Mouse (Mus musculus): Measurements from ENCODE around the gene Tnfrsf21.

DNA sequence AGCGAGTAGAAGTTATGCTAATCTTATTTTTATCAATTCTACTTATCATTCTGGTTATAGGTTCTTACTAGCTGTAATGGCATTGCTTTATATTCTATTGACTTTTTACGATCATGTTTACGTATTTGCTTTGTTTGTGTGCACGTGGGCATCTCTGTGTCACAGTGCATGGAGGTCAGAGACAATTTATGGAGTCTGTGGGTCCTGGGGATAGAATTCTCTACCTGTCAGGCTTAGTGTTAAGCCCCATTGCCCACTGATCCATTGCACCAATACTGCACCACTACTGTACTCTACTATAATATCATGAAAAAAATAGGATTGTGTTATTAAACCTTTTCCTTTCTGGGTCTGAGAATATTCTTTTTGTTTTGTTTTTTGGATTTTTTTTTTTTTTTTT is 10.4 kb downstream of the Tnfrsf21 start:
- TF ChIP-seq EP300 (IDR thresholded peaks at IDR 0.05; ENCODE audit: low read depth) = no peak
- no peak for TF ChIP-seq CTCF (IDR thresholded peaks at IDR 0.05; ENCODE audit: low read depth)
